Mouse (Mus musculus) olfactory bulb, adult 2 months (tissue): ENCODE data around the gene Hoxd9.

Experiments
- CTCF ChIP-seq: fragments of 200-500 bp; IDR thresholded peaks from 2 replicates; pipeline ENCODE4 v1.5.1; 2012; ENCODE audit warnings: low read depth, mild to moderate bottlenecking, low read length, moderate library complexity; ENCODE audit not compliant: insufficient read depth
- POLR2A ChIP-seq: fragments of 200-500 bp; IDR thresholded peaks from 2 replicates; pipeline ENCODE4 v1.6.1; 2012; ENCODE audit warnings: mild to moderate bottlenecking, low read depth, low read length, moderate library complexity; ENCODE audit not compliant: insufficient read depth

- TF ChIP-seq CTCF (no peak), POLR2A (no peak)
Observed at GRCm38 (mm10) chr2:74733317-74733661, 35.8 kb downstream of the Hoxd9 start.
